8 mouse cellular contexts compared by ENCODE assay signal in the genomic region with DNA sequence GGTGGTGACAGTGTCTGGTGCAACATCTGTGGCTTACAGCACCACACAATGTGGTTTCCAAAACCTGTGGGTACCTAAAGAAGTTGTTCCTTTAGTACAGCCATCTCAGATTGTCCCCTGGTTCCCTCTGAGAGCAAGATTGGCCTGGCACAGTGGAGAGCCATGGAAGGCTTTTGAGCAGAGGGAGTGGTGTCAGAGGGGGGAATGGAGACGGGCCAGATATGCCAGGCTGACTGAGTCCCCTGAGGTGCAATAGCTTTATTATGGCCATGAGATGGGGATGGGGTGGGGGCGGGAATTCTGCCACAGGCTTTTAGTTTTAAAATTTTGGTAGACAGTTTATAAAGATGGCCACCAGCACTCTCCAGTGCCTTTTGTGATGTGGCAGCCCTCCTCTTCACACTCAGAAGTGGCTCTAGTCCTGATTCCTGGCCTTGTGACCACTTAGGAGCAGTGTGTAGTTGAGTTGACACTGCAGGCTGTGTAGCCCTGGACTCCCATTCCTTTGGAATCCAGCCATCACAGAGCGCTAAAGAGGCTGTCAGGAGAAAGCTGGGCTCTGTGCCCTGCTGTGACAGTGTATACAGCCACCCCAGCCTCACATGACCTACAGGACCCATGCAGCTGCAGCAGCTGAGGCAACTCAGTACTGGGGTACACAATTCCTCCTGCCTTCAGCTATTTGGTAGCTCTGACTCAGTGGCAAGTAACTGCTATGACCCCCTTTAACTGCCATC. TPM values are rescaled to one million over a fixed set of nuclear protein-coding genes. Genes with fewer than 3 reads are reported as not detected.
DNase-seq lines count a peak whose midpoint lies in the region.
"Had no signal": no experiment of that assay in that cellular context is flagged by ENCODE, and none has a peak within 500 bp of the region (broad histone marks: within the 10 kb centered on the region; RNA-seq: fewer than 3 reads in every experiment).

No protein-coding gene starts in this region.

- intact Hi-C loops in left cerebral cortex, postnatal 36 days (cut with DNase I) = no loop called here
- intact Hi-C loops in gastrocnemius, postnatal 14 days (cut with DNase I; ENCODE audit: low total_unique reads) = no loop called here
- intact Hi-C loops in heart, postnatal 36 days (cut with DNase I) = no loop called here

- DNase-seq in left cerebral cortex, adult 18-20 months (ENCODE audit: low spot score in 2 of 2) = peak; percentile 7 to 8
- no peak for DNase-seq in left cerebral cortex, postnatal 36 days (ENCODE audit: low spot score in 2 of 2)
- peak; percentile 52 for DNase-seq in gastrocnemius, postnatal 14 days
- peak; percentile 51 to 57 for DNase-seq in heart, postnatal 36 days
- peak; percentile 61 for DNase-seq in lung, postnatal 25 days (ENCODE audit: low spot score)
- no peak for DNase-seq in spleen, postnatal 4 days (ENCODE audit: low spot score in 2 of 2)
- no peak for DNase-seq in cerebellum, postnatal 36 days

RNA-seq across cellular contexts. Expression of a gene that starts 20.9 kb away (rescaled TPM):
- total RNA-seq in left cerebral cortex, adult 18-20 months (2021) = not detected
- total RNA-seq in left cerebral cortex, postnatal 36 days (2021) = not detected
- under 1 TPM in 1 of 2 experiments, not detected in 1; 0.14 TPM for total RNA-seq in gastrocnemius, postnatal 14 days (2021)
- not detected for total RNA-seq in heart, postnatal 36 days (2021)
- total RNA-seq: neutrophil, adult 5-6 weeks had no signal

RNA-seq across cellular contexts. Expression of a gene that starts 35.0 kb away (rescaled TPM):
- 10 to 100 TPM; 57.5 to 63.0 TPM for total RNA-seq in left cerebral cortex, adult 18-20 months (2021)
- 10 to 100 TPM; 68.3 to 78.0 TPM for total RNA-seq in left cerebral cortex, postnatal 36 days (2021)
- total RNA-seq in gastrocnemius, postnatal 14 days (2021) = 10 to 100 TPM; 19.0 to 37.9 TPM
- total RNA-seq in heart, postnatal 36 days (2021) = 100 to 1,000 TPM; 395 to 404 TPM

RNA-seq across cellular contexts. Expression of a gene that starts 49.7 kb away (rescaled TPM):
- 100 to 1,000 TPM; 134 to 141 TPM for total RNA-seq in left cerebral cortex, adult 18-20 months (2021)
- 100 to 1,000 TPM; 135 to 142 TPM for total RNA-seq in left cerebral cortex, postnatal 36 days (2021)
- total RNA-seq in gastrocnemius, postnatal 14 days (2021) = 1 to 10 TPM; 3.9 to 6.6 TPM
- 1 to 10 TPM; 2.9 to 3.3 TPM for total RNA-seq in heart, postnatal 36 days (2021)

Comparison
In these comparisons a context has a peak if more than half of its experiments do, and no peak if none do; other contexts are left out.
1. DNase-seq: peak in left cerebral cortex, adult 18-20 months (2 of 2), gastrocnemius, postnatal 14 days (single experiment), heart, postnatal 36 days (2 of 2) and lung, postnatal 25 days (single experiment); none in left cerebral cortex, postnatal 36 days (0 of 2), spleen, postnatal 4 days (0 of 2) and cerebellum, postnatal 36 days (0 of 2).
2. RNA of a gene that starts 35.0 kb away (total RNA-seq): 395 to 404 TPM in heart, postnatal 36 days; 68.3 to 78.0 TPM in left cerebral cortex, postnatal 36 days, 57.5 to 63.0 TPM in left cerebral cortex, adult 18-20 months and 19.0 to 37.9 TPM in gastrocnemius, postnatal 14 days; every median in the first group is over 4 times any median in the second.
3. RNA of a gene that starts 49.7 kb away (total RNA-seq): 135 to 142 TPM in left cerebral cortex, postnatal 36 days and 134 to 141 TPM in left cerebral cortex, adult 18-20 months; 3.9 to 6.6 TPM in gastrocnemius, postnatal 14 days and 2.9 to 3.3 TPM in heart, postnatal 36 days; every median in the first group is over 10 times any median in the second.